Mouse (Mus musculus) midbrain, postnatal 0 days (tissue): Measurements from ENCODE around the gene Bag3. TPM values are rescaled to one million over a fixed set of nuclear protein-coding genes. Genes with fewer than 3 reads are reported as not detected.
A peak's percentile ranks its signal among the peaks of the same experiment; 100 is the strongest.

ENCODE experiments used
- ATAC-seq: fragments of 200-750 bp; cut with Nextera tagmentation; 2 replicates; pipeline ENCODE4 v1.8.0; 2017; ENCODE audit warnings: moderate number of reproducible peaks, mild to moderate bottlenecking, moderate TSS enrichment, moderate library complexity; ENCODE audit not compliant: low FRiP score
- DNase-seq: peaks from one replicate; pipeline ENCODE4 v3.0.0-alpha.2; 2015; ENCODE audit warnings: low spot score
- H3K27ac ChIP-seq: fragments of 300-500 bp; sonication (generic); 2 replicates; pipeline ENCODE4 v1.5.1; 2014; ENCODE audit warnings: low read depth, mild to moderate bottlenecking, low read length, mixed read lengths
- H3K27me3 ChIP-seq: fragments of 300-500 bp; sonication (generic); 2 replicates; pipeline ENCODE4 v1.6.1; 2014; ENCODE audit warnings: low read length, control low read depth, mixed read lengths; ENCODE audit not compliant: insufficient read depth
- H3K36me3 ChIP-seq: fragments of 300-500 bp; sonication (generic); 2 replicates; pipeline ENCODE4 v1.6.1; 2014; ENCODE audit warnings: low read length, control low read depth, mixed read lengths; ENCODE audit not compliant: insufficient read depth
- H3K4me1 ChIP-seq: fragments of 300-500 bp; sonication (generic); 2 replicates; pipeline ENCODE4 v1.6.1; 2014; ENCODE audit warnings: mild to moderate bottlenecking, control low read depth, antibody characterized with exemption, low read length, mixed read lengths; ENCODE audit not compliant: insufficient read depth
- H3K4me2 ChIP-seq: fragments of 300-500 bp; sonication (generic); 2 replicates; pipeline ENCODE4 v1.6.1; 2014; ENCODE audit warnings: low read depth, mild to moderate bottlenecking, low read length, mixed read lengths; ENCODE audit not compliant: poor library complexity, severe bottlenecking
- H3K4me3 ChIP-seq: fragments of 300-500 bp; sonication (generic); 2 replicates; pipeline ENCODE4 v1.5.1; 2014; ENCODE audit warnings: low read depth, mild to moderate bottlenecking, low read length, moderate library complexity
- H3K9ac ChIP-seq: fragments of 300-500 bp; sonication (generic); replicated peaks from 2 replicates; pipeline ENCODE4 v1.6.1; 2014; ENCODE audit warnings: mild to moderate bottlenecking, low read length, moderate library complexity, mixed read lengths; ENCODE audit not compliant: poor library complexity, severe bottlenecking
- H3K9me3 ChIP-seq: fragments of 300-500 bp; sonication (generic); 2 replicates; pipeline ENCODE4 v1.6.1; 2016; ENCODE audit warnings: low read length, control low read depth
- CTCF ChIP-seq: IDR thresholded peaks from 2 replicates; pipeline ENCODE4 v1.5.1; 2016; ENCODE audit warnings: antibody characterized with exemption, mild to moderate bottlenecking
- WGBS: fragments of 180-500 bp; shearing (Covaris S2); extraction: QIAGEN DNeasy Blood & Tissue Kit; methylation state at CpG from one replicate; pipeline ENCODE4 v1.1.7; 2014; 5-methylcytosine and 5-hydroxymethylcytosine counted together
- polyA plus RNA-seq: library from polyadenylated mRNA; unstranded; fragments of >200 nt; fragmentation: Nextera tagmentation; extraction: Ambion mirVana; gene quantifications from 2 replicates; pipeline ENCODE4 v1.2.1, GENCODE M21; 2015
- total RNA-seq: library from RNA; depleted of rRNA; stranded (reverse); fragments of >200 nt; gene quantifications from 2 replicates; pipeline ENCODE4 v1.2.3, GENCODE M21; 2014; rRNA removed

The Bag3 gene
- total RNA-seq: 4.2 and 4.9 TPM in 2 replicates
- polyA plus RNA-seq: 3.7 and 4.0 TPM in 2 replicates

DNA sequence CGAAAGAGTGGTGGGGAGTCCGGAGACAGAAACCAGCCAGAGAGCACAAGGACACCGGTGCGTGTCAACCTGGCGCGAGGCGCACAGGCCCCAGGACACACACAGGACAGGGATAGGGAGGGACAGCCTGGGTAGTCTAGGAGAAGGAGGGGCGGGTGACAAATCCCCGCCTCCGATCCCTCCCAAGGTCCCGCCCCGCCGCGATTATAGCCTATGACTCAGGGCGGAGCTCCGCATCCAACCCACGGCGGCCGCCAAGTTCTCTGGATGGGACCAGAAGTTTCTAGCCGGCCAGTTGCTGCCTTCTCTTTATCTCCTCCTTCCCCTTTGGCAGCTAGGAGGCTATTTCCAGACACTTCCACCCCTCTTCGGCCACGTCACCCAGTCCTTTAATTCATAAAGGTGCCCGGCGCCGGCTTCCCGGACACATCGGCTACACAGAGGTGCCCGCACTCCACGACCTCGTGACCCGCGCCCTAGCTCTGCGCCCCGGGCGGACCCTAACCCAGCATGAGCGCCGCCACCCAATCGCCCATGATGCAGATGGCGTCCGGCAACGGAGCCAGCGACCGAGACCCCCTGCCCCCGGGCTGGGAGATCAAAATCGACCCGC, at the start of gene Bag3:
Gene Bag3, plus strand, starts transcription at position 268 of the 613 bp plus-strand sequence.
- peak within 1 kb of the TSS; percentile 38; the same call in 1 of the 2 replicates for H3K27ac ChIP-seq
- no peak for TF ChIP-seq CTCF
- H3K9me3 ChIP-seq: no peaks in the 10 kb centered on the region
- WGBS: 2% methylated on average over 46 of the region's 46 CpGs
- peak; percentile 74 for DNase-seq
- ATAC-seq: peak; percentile 71; the same call in 1 of the 2 replicates
- H3K4me3 ChIP-seq: peak within 1 kb of the TSS; percentile 35
- peak within 1 kb of the TSS; percentile 55 for H3K4me2 ChIP-seq
- peaks cover 9% of the 10 kb centered on the region for H3K27me3 ChIP-seq
- no peaks in the 10 kb centered on the region for H3K36me3 ChIP-seq
- H3K9ac ChIP-seq: peak within 1 kb of the TSS; percentile 48
- H3K4me1 ChIP-seq: no peaks in the 10 kb centered on the region

DNA sequence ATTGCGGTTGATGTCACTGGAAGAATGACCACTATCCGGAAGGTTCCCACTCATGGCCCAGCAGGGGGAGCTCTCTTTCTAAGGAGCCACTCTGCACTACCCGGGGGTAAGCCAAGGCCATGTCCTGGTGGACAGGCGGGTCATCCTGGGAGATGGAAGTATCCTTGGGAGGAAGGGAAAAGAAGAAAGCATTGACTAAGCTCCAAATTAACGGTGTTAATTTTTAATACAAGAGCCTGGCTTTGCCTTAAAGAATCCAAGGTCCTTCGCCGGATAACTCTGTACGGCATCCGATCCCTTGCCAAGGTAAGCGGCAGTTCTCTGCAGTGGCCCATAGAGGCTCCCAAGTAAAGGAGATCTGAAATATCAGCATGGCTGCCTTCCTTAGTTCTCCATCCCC, 49.1 kb upstream of the Bag3 start:
- peak overlapping the region; percentile 24 for H3K4me3 ChIP-seq
- peak; percentile 63; the same call in 1 of the 2 replicates for ATAC-seq
- 23% methylated on average over 10 of the region's 10 CpGs for WGBS
- no peaks in the 10 kb centered on the region for H3K36me3 ChIP-seq
- H3K9ac ChIP-seq: no peak overlapping the region
- no peaks in the 10 kb centered on the region for H3K9me3 ChIP-seq
- H3K27ac ChIP-seq: no peak overlapping the region
- DNase-seq: peak; percentile 81
- H3K4me2 ChIP-seq: peak overlapping the region; percentile 39; the same call in 1 of the 2 replicates
- no peaks in the 10 kb centered on the region for H3K4me1 ChIP-seq
- peak; percentile 73 for TF ChIP-seq CTCF
- H3K27me3 ChIP-seq: no peaks in the 10 kb centered on the region

DNA sequence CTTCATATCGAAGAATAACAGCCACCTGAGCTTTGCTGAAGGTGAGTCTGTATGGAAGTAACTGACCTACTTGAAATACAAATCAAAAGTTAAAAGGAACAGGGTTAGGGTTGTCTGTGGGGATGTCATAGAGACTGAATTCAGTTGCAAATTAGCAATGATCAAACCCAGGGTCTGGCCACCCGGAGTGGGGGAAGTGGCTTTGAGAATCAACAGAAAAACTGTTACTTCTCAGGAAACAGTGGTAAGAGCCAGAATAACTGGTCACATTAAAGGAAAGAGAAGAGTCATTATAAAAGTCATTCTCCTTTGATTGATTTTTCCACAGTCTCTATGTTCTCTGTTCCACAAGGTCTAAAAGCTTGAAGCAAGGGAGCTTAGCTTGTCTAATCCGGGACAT, 34.4 kb upstream of the Bag3 start:
- Histone ChIP-seq H3K4me2 (no peak overlapping the region), H3K27ac (no peak overlapping the region), H3K36me3 (no peaks in the 10 kb centered on the region), H3K9ac (no peak overlapping the region), H3K4me1 (no peaks in the 10 kb centered on the region), H3K4me3 (no peak overlapping the region), H3K9me3 (peaks cover 11% of the 10 kb centered on the region; the same call in 1 of the 2 replicates), H3K27me3 (no peaks in the 10 kb centered on the region)
- ATAC-seq (no peak), DNase-seq (no peak)
- WGBS: 95% methylated on average over 3 of the region's 3 CpGs
- no peak for TF ChIP-seq CTCF

DNA sequence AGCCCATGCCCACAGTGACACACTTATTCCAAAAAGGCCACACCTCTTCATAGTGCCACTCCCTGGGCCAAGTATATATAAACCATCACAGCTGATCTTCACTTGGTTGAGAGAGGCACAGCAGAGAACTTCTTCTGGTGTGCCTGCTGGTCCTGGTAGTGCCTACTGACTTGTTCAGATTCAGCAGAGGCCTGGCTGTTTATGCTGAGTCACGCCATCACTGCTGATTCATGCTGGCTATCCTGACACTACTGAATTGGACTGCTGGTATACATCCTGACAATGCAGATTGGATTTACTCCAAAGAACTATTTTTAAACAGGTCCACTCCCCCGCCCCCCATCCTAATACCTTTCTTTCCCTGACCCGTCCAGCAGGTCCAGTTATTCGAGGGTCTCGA, 28.9 kb upstream of the Bag3 start:
- no peak for DNase-seq
- H3K27me3 ChIP-seq: no peaks in the 10 kb centered on the region
- TF ChIP-seq CTCF: no peak
- no peak overlapping the region for H3K4me2 ChIP-seq
- H3K27ac ChIP-seq: no peak overlapping the region
- no peak overlapping the region for H3K9ac ChIP-seq
- 94% methylated on average over 5 of the region's 5 CpGs for WGBS
- ATAC-seq: no peak
- no peaks in the 10 kb centered on the region for H3K4me1 ChIP-seq
- no peak overlapping the region for H3K4me3 ChIP-seq
- H3K9me3 ChIP-seq: no peaks in the 10 kb centered on the region
- no peaks in the 10 kb centered on the region for H3K36me3 ChIP-seq

DNA sequence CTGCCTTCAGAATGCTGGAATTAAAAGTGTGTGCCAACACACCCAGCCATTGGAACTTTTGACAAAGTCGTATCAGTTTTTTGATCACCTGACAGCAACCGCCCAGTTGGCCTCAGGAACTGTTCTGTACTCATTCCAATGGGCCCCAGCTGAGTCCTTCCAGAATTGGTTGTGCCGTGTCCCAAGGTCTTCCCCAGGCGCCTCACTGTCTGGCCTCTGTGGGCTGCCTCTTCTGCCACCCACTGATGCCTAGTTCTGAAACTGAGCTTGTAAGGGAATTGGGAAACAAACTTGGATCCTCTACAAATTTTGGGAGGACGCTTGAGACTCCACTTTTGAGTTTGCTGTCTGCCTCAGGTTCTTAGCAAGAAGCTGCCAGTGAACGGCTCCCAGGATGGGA, 23.6 kb upstream of the Bag3 start:
- Histone ChIP-seq H3K36me3 (no peaks in the 10 kb centered on the region), H3K9ac (no peak overlapping the region), H3K4me3 (no peak overlapping the region), H3K27ac (no peak overlapping the region), H3K27me3 (no peaks in the 10 kb centered on the region), H3K4me1 (no peaks in the 10 kb centered on the region), H3K9me3 (no peaks in the 10 kb centered on the region), H3K4me2 (no peak overlapping the region)
- TF ChIP-seq CTCF: no peak
- 87% methylated on average over 6 of the region's 6 CpGs for WGBS
- no peak for ATAC-seq
- DNase-seq: no peak

DNA sequence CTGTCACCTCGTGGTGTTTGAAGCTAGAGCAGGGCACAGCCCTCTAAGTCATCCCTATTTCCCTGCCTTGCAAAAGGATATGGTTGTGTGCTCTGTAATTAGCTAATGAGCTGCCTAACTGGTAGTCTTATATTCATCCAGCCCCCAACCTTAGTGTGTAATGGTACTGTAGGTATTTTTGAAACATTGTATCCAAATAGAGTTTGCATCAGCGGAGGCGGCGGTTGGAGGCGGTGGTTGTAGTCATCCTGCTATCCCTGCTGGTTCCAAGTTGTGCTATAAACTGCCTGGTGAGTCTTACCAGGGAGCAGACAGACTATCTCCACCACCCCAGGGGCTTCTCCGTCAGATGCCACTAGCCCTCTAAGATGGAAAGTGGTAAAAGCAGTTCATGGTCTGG, 19.3 kb upstream of the Bag3 start:
- H3K27me3 ChIP-seq: no peaks in the 10 kb centered on the region
- no peak overlapping the region for H3K4me3 ChIP-seq
- H3K4me1 ChIP-seq: no peaks in the 10 kb centered on the region
- DNase-seq (no peak), ATAC-seq (no peak)
- H3K27ac ChIP-seq: no peak overlapping the region
- H3K4me2 ChIP-seq: no peak overlapping the region
- no peak for TF ChIP-seq CTCF
- 93% methylated on average over 6 of the region's 6 CpGs for WGBS
- H3K36me3 ChIP-seq: no peaks in the 10 kb centered on the region
- H3K9ac ChIP-seq: no peak overlapping the region
- no peaks in the 10 kb centered on the region for H3K9me3 ChIP-seq
